Mouse (Mus musculus) spleen, adult 2 months (tissue): ENCODE measurements around the gene Plekhb2.

Experiments used
- CTCF ChIP-seq: fragments of 200-500 bp; IDR thresholded peaks from 2 replicates; pipeline ENCODE4 v1.5.1; 2011; ENCODE audit warnings: mild to moderate bottlenecking, inconsistent platforms; ENCODE audit not compliant: insufficient read depth, insufficient read length, insufficient replicate concordance; ENCODE audit errors: extremely low read depth
- POLR2A ChIP-seq: fragments of 200-500 bp; IDR thresholded peaks from 2 replicates; pipeline ENCODE4 v1.6.1; 2011; ENCODE audit warnings: low read depth, low read length, inconsistent platforms

DNA sequence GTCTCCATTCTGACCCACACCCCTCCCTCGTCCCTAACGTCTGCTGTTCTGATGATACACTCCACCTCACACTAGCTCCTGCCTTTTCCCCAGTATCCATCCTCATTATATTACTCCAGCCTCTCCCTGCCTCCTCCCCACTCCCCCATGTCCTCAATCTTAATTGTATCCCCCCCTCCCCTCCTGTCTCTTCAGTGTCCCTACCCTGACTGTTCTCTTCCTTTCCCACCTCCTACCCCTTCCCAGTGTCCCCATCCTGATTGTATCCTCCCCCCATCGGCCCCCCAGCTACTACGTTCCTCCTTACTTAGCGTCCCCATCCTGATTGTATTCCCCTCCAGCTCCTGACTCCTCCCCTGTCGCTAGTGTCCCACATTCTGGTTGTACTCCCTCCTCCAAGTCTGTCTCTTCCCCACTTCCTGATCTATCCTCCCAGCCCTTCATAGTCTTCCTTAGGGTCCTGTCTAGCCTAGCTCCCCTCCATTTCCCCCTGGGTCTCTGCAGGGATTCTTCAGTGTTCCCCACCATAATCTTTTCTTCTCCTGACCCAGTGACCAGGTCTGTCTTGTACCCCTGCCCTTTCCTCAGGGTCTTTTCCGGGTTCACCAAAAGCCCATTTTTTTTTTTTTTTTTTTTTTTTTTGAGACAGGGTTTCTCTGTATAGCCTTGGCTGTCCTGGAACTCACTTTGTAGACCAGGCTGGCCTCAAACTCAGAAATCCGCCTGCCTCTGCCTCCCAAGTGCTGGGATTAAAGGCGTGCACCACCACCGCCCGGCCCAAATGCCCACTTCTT, 764 bp downstream of the Plekhb2 start:
- no peak for TF ChIP-seq POLR2A
- no peak for TF ChIP-seq CTCF
